Mouse (Mus musculus): ENCODE measurements around the gene Ophn1.

Gene Ophn1

GRCm38 (mm10) chrX:98890406-98891116, at the start of gene Ophn1:
TSS of gene Ophn1 (minus strand) at chrX:98891025.
- DNase-seq = peak in 1 of 2 experiments; percentile 9

DNA sequence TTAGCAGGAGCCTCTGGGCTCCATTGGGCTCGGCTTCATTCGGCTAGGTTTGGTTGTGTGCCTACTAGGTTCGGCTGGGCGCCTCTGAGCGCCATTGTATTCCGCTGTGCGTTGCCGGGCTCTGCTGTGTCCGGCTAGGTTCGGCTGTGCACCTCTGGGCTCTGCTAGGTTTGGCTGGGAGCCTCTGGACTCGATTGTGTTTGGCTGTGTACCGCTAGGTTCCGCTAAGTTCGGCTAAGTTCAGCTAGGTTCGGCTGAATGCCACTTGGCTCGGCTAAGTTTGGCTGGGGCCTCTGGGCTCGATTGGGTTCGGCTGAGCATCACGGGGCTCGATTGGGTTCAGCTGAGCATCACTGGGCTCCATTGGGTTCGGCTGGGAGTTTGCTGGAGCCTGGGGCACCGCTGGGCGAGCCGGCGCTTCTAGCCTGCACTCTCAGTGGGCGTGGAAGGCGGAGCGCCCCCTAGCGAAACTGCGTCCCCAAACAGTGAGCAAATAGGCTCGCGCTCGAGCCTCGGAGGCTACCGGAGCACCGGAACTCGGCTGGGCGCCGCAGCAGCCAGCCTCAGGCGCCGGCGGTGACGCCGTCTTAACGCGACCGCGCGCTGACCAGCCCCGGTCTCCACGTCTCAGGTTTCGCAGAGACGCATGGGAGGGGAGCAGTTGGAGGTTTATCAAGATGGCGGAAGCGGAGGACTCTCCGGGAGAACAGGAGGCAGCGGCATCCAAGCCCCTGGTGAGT, 46.9 kb upstream of the Ophn1 start:
- peak; percentile 91 to 92 for DNase-seq

GRCm38 (mm10) chrX:98936707-98937554, 46.1 kb upstream of the Ophn1 start:
- peak; percentile 87 to 90 for DNase-seq

GRCm38 (mm10) chrX:98936101-98936500, 45.3 kb upstream of the Ophn1 start, which contains the start of gene Yipf6:
TSS of gene Yipf6 (plus strand) at chrX:98936316.
- no peak for DNase-seq

- DNase-seq = no peak
Measured at GRCm38 (mm10) chrX:98919423-98919822, 28.6 kb upstream of the Ophn1 start.

DNA sequence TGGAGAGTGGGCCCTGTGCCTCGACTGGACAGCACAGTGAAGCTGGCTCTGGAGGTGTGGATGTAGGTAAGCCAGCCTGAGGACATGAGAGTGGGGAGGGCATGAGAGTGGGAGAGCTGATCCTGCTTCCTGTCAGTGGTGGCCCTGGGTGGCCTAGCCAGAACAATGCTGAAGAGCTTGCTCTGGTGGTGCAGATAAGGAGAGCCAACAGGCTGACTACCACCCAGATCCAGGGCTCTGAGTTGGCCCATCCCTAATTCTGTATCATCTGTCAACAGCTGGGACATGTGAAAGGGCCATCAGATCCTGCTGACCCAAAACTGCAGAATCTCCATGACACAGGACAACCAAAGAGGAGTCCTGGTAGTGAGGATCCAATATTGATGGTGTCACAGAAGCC, 18.1 kb upstream of the Ophn1 start:
- DNase-seq = no peak

DNA sequence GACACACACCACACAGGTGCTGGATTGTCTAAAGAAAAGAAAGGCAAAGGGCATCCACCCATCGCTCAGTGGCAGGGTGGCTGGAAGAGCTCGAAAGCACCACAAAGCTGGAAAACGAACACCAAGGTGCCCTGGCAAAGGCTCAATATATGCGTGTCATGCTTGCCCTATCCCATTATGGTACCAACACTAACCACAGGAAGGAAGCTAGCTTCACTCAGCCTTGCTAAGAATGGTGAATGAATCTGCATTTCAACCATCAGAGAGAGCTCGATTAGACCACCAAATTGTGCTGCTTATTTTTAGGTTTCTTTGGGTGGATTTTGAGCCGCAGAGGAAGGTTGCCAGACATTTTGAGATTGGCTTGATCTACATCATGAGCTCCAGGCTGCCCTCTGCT, 13.4 kb upstream of the Ophn1 start:
- no peak for DNase-seq

DNA sequence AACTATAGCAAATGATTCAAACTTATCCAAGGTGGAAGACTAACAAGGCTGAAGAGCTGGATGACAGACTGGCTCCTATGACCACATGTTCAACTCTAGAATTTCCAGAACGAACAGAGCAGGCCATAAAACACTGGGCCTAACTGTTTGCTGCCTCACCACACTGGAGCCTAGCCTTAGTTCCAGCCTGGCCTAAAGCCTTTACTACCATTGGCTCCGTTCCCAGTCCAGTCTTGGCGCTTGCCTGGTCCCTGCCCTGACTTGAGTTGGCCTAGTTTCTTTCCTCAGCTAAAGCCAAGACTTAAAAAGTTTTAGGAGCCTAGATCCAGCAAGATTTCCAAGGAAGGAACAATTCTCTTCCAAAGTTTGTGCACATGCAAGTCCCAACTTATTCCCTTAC, 7.5 kb upstream of the Ophn1 start:
- DNase-seq = no peak

DNA sequence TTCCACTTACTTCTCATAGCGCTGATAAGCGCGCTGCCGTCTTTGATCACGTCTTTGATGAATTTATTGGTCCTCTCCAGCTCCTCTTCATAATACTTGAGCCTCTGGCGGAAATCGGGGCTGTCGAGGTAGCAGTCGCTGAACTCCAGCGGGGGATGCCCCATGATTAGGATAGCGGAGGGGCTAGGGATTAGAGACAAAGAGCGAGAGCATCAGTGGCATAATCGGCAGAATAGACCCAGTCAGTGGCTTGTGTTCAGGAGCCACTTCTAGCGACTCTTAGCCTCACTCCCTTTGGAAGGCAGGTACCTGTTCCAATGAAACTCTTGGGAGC, 786 bp downstream of the Ophn1 start:
- DNase-seq = no peak

GRCm38 (mm10) chrX:98881983-98882382, 8.8 kb downstream of the Ophn1 start:
- DNase-seq = no peak

- DNase-seq = no peak
Measured at GRCm38 (mm10) chrX:98881085-98881484, 9.7 kb downstream of the Ophn1 start.

DNA sequence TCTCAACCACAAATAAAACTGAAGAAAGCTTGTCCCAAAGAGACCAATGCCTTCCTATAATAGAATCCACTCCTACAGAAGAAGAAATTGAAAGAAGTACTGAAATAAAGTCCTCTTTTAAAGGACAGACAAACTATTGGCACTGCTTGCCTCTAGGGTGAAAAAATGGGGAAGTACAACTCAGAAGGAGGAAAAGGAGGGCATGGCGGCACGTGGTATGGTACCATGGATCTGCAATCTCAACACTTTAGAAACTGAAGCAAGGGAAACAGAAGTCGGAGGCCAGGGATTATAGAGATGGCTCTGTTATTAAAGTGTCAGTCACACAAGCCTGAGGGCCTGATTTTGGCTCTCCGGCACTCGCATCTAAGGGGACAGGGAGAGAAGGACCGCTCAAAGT, 10.5 kb downstream of the Ophn1 start:
- DNase-seq = no peak

- DNase-seq = no peak
Measured at GRCm38 (mm10) chrX:98875144-98875543, 15.7 kb downstream of the Ophn1 start.

DNA sequence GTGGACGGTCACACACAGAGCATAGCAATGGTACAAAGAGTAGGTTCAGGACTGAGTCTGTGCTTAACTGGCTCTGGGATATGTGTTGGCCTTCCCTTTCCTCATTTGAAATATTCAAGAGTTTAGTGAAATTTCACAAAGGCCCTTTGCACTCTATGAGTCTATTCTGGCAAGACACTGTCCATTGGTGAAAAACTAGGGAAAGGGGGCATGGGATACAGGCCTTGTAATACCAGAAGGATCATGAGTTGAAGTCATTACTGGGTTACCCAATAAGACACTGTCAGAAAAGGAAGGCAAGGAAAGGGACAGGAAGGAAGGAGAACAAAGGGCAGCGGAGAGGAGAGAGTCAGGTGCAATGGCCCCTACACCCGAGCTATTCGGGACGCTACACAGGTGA, 16.7 kb downstream of the Ophn1 start:
- DNase-seq = no peak

DNA sequence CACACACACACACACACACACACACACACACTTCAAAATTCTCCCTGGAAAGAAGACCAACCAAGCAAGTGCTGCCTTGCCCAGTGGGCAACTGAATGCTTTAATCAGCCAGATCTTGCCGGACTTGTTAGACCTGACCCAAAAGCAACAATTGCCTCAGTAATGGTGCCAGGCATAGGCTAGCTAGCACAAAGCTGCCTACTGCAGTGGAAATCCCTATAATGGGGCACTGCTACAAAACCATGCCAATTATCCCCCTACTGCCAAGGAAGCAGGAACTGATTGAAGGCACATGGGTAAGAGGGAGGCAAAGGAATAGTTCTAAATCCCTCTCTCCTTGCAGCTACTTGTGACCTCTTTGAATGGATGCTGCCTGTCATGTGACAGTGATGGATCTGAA, 18.8 kb downstream of the Ophn1 start:
- no peak for DNase-seq

DNA sequence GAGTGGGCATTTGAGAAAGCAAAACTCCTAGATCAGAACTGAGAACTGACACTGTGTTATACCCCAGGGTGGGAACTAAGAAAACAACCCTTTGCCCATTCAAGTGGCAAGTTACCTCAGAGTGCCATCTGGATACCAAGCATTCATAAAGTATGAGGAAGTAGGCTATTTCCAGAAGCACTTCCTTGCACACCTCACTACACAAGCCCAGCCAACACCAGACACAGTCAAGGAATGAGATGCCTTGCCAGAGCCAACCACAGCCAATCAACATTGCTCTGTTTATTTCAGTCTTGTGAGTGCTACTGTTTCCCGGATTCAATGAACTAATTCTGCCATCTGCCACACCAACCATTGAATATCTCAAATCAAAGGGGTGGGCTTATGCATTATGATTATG, 20.3 kb downstream of the Ophn1 start:
- DNase-seq = no peak

GRCm38 (mm10) chrX:98869735-98870134, 21.1 kb downstream of the Ophn1 start:
- DNase-seq = no peak

GRCm38 (mm10) chrX:98869165-98869564, 21.7 kb downstream of the Ophn1 start:
- DNase-seq = no peak

- no peak for DNase-seq
Measured at GRCm38 (mm10) chrX:98860167-98860566, 30.7 kb downstream of the Ophn1 start.

DNA sequence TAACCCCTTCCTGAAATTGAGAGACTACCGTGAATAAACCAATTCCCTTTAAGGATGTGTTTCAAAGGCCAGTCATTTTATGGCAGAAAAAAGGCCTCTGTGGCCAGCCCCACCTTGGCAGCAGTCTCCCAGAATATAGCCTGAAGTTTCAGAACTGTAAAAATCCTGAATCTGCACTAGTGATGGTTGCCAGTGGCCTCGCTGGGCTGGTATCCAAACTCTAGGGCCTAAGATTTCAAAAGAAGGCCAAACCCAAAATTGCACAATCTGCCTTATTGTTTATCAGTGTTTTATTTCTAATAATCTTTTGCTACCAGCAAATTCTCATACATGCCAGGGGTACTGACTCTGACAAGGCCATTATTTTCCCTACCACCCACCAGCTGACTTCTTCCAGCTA, 34.8 kb downstream of the Ophn1 start:
- DNase-seq = no peak

GRCm38 (mm10) chrX:98850869-98851268, 40.0 kb downstream of the Ophn1 start:
- DNase-seq = no peak

DNA sequence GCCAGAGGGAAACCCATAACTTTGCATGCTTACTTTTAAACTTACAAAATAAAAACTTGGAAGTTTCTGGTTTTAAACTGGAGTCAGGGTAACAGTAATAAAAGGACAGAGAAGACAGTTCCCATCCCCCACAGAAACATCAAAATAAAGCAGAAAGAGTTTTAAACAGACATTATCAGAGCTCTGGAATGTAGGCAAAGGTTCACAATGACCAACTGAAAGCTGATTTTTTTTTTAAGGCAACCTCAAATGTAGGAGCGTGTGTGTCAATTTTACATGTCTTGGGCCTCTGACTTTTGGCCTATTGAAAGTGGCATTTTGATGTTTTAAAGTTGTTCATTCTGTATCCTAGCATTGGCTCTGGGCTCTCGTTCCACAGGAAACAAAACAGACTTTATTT, 49.2 kb downstream of the Ophn1 start:
- DNase-seq = no peak

GRCm38 (mm10) chrX:98835989-98836388, 54.8 kb downstream of the Ophn1 start:
- no peak for DNase-seq

GRCm38 (mm10) chrX:98803813-98804212, 87.0 kb downstream of the Ophn1 start:
- DNase-seq = no peak

All from thymus, postnatal 36 days (tissue).